Mouse (Mus musculus): ENCODE measurements around the gene Ccdc103. TPM values are rescaled to one million over a fixed set of nuclear protein-coding genes. Genes with fewer than 3 reads are reported as not detected.
A peak's percentile ranks its signal among the peaks of the same experiment; 100 is the strongest.

Ccdc103 gene
- polyA plus RNA-seq, 1 experiment, result 0.66 TPM

- no peak for DNase-seq (ENCODE audit: low spot score)
Measured at GRCm38 (mm10) chr11:102890096-102890495, 9.1 kb downstream of the Ccdc103 start.

- peak; percentile 60 for DNase-seq (ENCODE audit: low spot score)
Measured at GRCm38 (mm10) chr11:102893015-102893651, 12.1 kb downstream of the Ccdc103 start.

- DNase-seq (ENCODE audit: low spot score), result no peak
Measured at GRCm38 (mm10) chr11:102894716-102895115, 13.7 kb downstream of the Ccdc103 start.

- DNase-seq (ENCODE audit: low spot score), result no peak
Measured at GRCm38 (mm10) chr11:102895779-102896178, 14.8 kb downstream of the Ccdc103 start.

- no peak for DNase-seq (ENCODE audit: low spot score)
Measured at GRCm38 (mm10) chr11:102896641-102897040, 15.6 kb downstream of the Ccdc103 start.

- DNase-seq (ENCODE audit: low spot score), result no peak
Measured at GRCm38 (mm10) chr11:102898408-102898807, 17.4 kb downstream of the Ccdc103 start.

GRCm38 (mm10) chr11:102900763-102901162 lies 19.8 kb downstream of the Ccdc103 start, which contains the start of gene Gfap:
Gene Gfap (minus strand): TSS chr11:102900912.
- peak; percentile 59 for DNase-seq (ENCODE audit: low spot score)

GRCm38 (mm10) chr11:102901199-102901598 lies 20.2 kb downstream of the Ccdc103 start:
- DNase-seq (ENCODE audit: low spot score), result no peak

GRCm38 (mm10) chr11:102902107-102902506 lies 21.1 kb downstream of the Ccdc103 start:
- no peak for DNase-seq (ENCODE audit: low spot score)

GRCm38 (mm10) chr11:102903654-102904053 lies 22.6 kb downstream of the Ccdc103 start:
- DNase-seq (ENCODE audit: low spot score), result no peak

GRCm38 (mm10) chr11:102911376-102911775 lies 30.4 kb downstream of the Ccdc103 start:
- no peak for DNase-seq (ENCODE audit: low spot score)

- DNase-seq (ENCODE audit: low spot score), result no peak
Measured at GRCm38 (mm10) chr11:102915380-102915779, 34.4 kb downstream of the Ccdc103 start.

GRCm38 (mm10) chr11:102918077-102918476 lies 37.1 kb downstream of the Ccdc103 start:
- no peak for DNase-seq (ENCODE audit: low spot score)

- no peak for DNase-seq (ENCODE audit: low spot score)
Measured at GRCm38 (mm10) chr11:102921491-102921890, 40.5 kb downstream of the Ccdc103 start.

- DNase-seq (ENCODE audit: low spot score), result peak; percentile 84
Measured at GRCm38 (mm10) chr11:102924557-102925350, 43.8 kb downstream of the Ccdc103 start, which contains the start of gene Kif18b. Gene Kif18b (minus strand): TSS chr11:102925124.

GRCm38 (mm10) chr11:102925351-102925717 lies 44.3 kb downstream of the Ccdc103 start:
- DNase-seq (ENCODE audit: low spot score), result no peak

- DNase-seq (ENCODE audit: low spot score), result no peak
Measured at GRCm38 (mm10) chr11:102930672-102931071, 49.7 kb downstream of the Ccdc103 start.

Other genes with a start within 250 kb of the Ccdc103 start
- 0.04 and 0.09 TPM in 2 replicates for gene Meioc, start 217.5 kb upstream of the Ccdc103 start, polyA plus RNA-seq (2012; rRNA removed)
- gene Ccdc43, start 183.4 kb upstream of the Ccdc103 start, polyA plus RNA-seq (2012; rRNA removed), result 17.3 and 17.8 TPM in 2 replicates
- 7.5 and 8.5 TPM in 2 replicates for gene Adam11, start 119.8 kb upstream of the Ccdc103 start, polyA plus RNA-seq (2012; rRNA removed)
- 31.1 and 31.3 TPM in 2 replicates for gene Gjc1, start 61.5 kb upstream of the Ccdc103 start, polyA plus RNA-seq (2012; rRNA removed)
- 3.2 and 4.0 TPM in 2 replicates for gene Higd1b, start 45.4 kb upstream of the Ccdc103 start, polyA plus RNA-seq (2012; rRNA removed)
- gene Eftud2, start 219 bp upstream of the Ccdc103 start, polyA plus RNA-seq (2012; rRNA removed), result 42.1 and 43.4 TPM in 2 replicates
- not detected in 2 replicates for gene Fam187a, start 4.0 kb downstream of the Ccdc103 start, polyA plus RNA-seq (2012; rRNA removed)
- 0.53 and 0.56 TPM in 2 replicates for gene Gfap, start 19.7 kb downstream of the Ccdc103 start, polyA plus RNA-seq (2012; rRNA removed)
- 0.56 and 0.71 TPM in 2 replicates for gene Kif18b, start 43.9 kb downstream of the Ccdc103 start, polyA plus RNA-seq (2012; rRNA removed)
- 0.44 and 0.49 TPM in 2 replicates for gene C1ql1, start 65.5 kb downstream of the Ccdc103 start, polyA plus RNA-seq (2012; rRNA removed)
- gene Nmt1, start 147.0 kb downstream of the Ccdc103 start, polyA plus RNA-seq (2012; rRNA removed), result 53.5 and 57.6 TPM in 2 replicates
- gene Dcakd, start 147.1 kb downstream of the Ccdc103 start, polyA plus RNA-seq (2012; rRNA removed), result 42.8 and 43.1 TPM in 2 replicates
- 30.9 and 36.8 TPM in 2 replicates for gene Plcd3, start 220.5 kb downstream of the Ccdc103 start, polyA plus RNA-seq (2012; rRNA removed)
- 59.4 and 76.0 TPM in 2 replicates for gene Acbd4, start 220.5 kb downstream of the Ccdc103 start, polyA plus RNA-seq (2012; rRNA removed)
- gene Hexim1, start 235.0 kb downstream of the Ccdc103 start, polyA plus RNA-seq (2012; rRNA removed), result 28.4 and 29.3 TPM in 2 replicates